Mouse (Mus musculus): Measurements from ENCODE around the gene Ulk4.
"Not testable (repeated sequence)": the region's sequence is repeated elsewhere in the genome, so short reads cannot be mapped to it uniquely, and the experiment has no call there.

Ulk4 gene

DNA sequence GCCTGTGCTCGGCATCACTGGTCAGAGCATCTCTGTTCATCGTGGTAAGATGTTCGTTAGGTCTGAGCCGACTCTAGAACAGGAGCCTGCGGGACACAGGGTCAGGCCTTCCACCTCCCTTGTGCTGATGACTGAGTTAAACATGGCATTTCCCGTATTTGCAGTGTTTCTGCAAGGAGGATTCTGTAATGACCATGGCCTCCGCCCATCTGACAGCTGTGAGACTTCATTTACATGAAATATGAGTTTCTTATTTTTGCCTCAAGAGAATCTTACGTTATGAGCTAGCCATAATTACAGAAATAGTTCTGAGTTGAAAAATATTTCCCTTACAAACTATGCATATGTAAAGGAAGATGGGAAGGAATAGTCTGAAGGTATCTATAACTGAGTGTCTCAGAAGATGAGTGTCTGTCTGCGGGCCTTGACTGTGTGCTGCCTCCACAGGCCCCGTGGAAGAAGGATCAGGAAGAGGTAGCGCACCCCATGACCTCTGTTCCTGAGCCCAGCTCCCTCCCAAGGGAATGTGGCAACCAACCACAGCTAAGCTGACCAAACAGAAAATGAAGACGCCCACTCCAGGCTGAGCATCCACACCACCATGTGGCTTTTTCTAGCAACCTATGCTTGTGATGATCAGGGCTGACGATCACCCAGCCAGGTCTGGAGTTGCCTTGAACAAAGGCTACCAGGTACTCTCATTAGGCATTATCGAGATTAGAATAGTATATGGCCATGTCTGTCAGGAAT lies 212.2 kb downstream of the Ulk4 start:
- DNase-seq (ENCODE audit: low spot score), result no peak

DNA sequence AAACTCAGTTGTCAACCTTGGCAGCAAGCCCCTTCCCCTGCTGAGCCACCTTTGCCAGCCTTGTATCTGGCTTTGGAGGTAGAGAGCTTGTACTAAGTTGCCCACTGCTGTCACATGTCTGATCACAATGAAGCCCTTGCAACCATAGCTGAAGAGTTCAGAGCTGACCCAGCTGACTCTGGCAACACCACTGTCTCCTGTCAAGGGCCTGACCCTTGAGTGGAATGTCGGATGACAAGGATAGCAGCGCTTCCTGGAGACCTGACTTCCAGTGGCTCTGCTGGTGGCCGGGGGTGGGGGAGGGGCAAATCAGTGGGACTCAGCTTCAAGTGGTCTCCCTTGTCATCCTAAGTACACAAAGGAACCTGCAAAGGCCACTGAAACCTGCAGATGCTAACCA lies 214.3 kb downstream of the Ulk4 start:
- DNase-seq (ENCODE audit: low spot score), result no peak

DNA sequence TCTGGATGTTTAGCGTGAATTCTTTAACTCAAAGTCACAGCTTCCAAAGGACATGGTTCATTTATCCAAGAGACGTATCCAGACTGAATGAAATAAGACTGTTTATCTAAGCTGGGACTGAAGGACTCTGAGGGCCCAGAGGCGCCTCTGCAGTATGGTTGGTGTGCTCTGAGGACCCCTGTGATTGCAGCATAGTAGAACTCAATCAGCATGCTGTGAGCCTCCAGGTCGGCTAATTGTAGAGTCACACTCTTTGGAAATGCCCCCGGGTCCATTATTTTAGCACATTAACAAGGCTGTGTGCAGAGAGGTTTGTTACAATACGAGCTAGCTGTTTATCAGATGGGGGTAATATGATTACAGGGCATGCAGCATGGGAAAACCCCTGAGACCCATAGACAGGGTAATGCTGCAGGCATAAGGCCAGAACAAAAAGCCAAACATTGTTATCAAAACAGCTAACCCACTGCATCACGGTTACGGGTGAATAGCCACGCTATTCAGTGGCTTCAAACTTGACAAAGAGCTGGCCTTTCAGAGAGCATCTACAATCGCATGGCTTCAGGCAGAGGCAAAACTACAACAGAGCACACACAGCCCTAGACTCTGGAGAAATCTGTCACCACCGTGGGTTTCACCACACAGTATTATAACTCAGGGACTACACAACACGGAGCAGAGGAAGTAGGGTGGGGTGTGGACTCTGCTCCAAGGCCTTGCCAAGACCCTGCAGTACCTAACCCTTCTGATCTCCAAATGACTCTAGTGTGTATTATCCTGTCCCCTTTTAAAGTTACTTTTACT lies 215.0 kb downstream of the Ulk4 start:
- DNase-seq (ENCODE audit: low spot score), result no peak

DNA sequence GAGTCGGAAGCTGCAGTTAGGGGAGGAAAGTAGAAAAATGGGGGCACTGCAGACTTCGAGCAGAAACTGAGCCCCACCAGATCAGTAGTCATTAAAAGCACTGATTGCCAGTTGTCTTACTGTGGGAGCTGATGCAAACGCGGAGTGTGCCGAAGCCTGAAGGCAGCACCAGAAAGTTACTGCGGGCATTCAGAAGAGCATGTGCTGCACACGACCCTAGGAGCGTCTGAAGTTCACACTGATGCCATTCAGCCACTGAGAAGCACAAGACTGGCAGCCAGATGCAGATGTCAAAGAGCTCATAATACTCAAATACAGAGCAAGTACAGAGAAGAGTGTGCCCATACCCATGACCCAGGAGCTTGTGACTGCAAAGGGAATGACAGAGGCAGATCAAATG lies 216.7 kb downstream of the Ulk4 start:
- no peak for DNase-seq (ENCODE audit: low spot score)

DNA sequence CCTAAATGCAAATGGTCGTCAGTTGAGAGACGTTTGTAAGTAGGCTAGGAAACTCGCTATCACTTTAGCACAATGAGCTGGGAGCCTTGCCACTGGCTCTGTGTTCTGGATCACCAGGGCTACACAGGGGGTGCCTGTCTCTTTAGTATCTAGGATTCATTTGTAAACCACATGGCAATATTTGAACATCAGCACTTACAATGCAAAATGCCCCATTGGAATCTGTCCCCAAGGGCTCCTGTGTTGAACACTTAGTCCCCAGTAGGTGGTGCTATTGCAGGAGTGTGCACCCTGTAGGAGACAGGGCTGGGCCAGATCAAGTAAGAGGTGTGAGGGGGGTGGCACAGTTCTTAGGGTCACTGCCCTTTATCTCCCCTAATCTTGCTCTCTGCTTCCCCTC lies 217.7 kb downstream of the Ulk4 start:
- no peak for DNase-seq (ENCODE audit: low spot score)

DNA sequence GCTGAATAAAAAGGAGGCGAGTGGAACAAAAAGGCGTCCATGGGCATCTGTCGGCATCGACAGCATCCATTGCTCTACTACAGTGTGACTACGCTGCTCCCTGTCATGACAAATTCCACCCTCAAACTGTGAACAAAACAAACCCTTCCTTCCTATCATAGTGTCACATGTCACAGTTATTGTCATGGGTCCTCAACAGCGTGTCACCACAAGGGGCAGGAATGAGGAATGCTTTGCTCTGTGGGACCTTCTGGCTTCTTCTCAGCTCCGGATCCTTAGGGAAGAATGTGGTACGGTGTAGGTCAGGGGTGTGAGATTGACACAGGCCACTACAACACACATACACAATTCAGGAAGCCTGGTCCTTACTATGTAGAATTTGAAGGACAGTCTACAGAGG lies 218.5 kb downstream of the Ulk4 start:
- no peak for DNase-seq (ENCODE audit: low spot score)

DNA sequence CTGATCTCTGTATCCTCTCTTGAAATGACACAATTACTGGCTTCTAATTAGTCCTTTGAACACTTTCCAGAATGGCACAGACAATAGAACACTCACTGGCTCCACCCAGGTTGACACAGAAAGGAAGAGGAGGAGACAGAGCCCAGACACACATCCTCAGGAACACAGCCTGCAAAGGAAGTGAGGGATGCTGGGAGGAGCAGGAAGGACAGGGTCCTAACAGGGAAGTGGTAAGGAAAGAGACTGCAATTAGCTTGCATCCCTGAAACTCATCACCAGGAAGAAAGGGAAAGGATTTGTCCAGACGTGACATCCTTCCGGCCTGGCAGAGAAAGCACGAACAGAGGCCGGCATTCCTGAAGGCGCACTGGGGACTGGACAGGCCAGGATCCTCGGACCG lies 218.9 kb downstream of the Ulk4 start:
- DNase-seq (ENCODE audit: low spot score), result no peak

DNA sequence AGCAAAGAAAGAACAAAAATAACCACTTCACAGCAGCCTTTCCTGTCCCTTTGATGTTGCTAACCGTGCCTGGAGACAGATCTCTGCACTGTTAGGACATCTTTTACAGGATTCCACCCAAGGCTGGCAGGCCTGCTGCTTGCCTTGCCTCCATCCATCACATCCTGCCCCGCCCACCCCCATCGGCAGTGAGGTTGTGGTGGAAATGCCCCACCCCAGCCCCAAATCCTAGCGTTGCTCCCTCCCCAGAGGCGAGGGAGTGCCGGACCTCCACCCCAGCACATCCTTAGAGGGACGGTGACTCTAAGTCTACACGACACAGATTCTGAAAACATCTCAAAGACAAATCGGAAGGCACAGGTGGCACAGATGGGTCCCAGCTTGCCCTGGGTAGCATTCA lies 219.6 kb downstream of the Ulk4 start:
- DNase-seq (ENCODE audit: low spot score), result no peak

DNA sequence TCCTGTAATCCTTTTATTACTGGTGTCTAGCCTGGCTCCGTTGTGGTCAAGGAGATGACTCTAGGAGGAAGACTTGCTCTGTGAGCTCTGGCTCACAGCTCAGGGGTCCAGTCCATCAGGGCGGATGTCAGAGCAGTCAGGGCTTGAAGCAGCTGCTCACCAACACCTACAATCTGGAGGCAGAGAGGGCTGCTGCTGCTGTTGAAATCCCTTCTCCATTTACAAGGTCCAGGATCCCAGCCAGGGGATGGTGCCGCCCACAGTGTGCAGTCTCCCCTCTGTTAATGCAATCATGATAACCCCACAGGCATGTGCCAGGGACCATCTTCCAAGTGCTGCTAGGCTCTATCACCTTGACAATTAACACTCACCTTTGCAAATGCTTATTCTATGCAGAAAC lies 220.5 kb downstream of the Ulk4 start:
- no peak for DNase-seq (ENCODE audit: low spot score)

DNA sequence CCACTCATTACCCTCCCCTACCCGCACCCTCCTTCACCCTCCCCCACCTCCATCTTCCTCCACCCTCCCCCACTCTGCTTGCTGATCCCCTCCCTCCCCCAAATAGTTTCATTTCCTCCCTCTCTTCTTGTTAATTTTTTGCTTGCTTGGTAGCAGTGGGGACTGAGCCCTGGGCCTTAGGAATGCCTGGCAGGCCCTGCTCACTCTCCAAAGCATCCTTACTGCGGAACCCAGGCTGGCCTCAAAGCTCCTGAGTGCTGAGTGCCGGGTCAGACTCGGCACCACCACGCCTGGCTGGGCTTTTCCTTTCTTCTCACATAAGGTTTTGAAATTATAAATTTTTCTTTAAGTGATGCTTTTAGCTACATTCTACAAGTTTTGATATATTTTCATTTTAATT lies 221.0 kb downstream of the Ulk4 start:
- no peak for DNase-seq (ENCODE audit: low spot score)

DNA sequence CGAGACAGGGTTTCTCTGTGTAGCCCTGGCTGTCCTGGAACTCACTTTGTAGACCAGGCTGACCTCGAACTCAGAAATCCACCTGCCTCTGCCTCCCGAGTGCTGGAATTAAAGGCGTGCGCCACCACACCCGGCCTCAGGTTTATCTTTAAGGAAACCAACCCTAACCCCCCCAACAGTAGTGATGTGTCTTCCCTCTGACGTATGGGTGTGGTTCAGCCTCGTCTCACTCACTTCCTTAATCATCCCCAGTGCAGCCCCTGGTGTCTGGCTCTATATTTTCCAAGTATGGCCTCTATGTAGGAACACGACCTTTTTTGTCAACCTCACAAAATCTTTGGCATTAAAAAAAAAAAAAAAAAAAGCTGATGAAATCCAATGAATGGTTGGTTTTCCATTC lies 231.3 kb downstream of the Ulk4 start:
- not testable (repeated sequence) for DNase-seq (ENCODE audit: low spot score)

DNA sequence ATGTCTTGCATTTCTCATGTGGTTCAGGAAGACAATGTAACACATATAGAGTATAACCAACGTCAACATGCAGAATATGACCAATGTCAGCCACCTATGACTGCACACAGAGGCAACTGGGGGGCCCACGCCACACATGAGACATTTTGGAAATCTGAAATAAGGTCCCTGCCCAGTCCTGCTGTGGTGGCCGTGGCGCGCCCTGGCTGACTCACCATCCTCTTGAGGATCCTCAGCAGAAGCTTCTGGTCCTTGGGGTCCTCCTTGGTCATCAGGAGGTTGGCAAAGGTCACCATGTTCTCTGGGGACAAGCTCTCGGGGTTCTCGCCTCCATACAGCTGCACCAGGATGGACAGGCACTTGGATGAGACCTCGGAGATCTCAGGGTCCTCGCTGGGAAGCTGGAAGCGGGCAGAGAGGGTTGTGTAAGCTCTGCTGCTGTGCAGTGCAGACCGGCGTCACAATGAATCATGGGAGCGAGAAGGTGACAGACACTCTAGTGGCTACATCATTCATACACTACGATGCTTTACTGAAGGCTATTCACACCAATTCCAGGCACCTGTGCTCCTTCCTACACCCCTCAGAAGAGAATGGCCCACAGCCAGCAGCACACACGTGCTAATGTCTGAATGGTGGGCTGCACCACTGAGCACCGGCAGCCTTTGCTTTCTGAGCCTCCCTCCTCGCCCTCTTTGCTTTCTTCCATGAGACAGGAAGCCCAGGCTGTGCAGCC lies 232.4 kb downstream of the Ulk4 start:
- DNase-seq (ENCODE audit: low spot score), result no peak

DNA sequence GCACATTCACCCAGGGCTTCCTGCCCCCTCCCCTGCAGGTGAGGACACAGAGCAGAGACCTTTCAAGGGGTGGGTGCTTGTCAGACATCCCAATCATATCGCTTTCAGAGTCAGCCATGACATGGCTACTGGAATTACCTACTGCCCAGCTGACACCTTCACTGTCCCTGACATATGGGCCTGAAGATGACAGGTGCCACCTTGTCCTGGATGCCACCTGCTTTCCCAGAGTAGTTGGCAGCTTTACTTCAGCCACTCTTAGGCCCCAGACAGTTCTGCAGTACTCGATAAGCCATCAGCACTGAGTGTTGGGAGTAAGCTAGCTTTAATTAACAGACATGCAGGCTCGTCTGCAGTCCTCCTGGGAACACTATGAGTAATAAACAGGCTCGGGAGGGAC lies 234.0 kb downstream of the Ulk4 start:
- DNase-seq (ENCODE audit: low spot score), result no peak

DNA sequence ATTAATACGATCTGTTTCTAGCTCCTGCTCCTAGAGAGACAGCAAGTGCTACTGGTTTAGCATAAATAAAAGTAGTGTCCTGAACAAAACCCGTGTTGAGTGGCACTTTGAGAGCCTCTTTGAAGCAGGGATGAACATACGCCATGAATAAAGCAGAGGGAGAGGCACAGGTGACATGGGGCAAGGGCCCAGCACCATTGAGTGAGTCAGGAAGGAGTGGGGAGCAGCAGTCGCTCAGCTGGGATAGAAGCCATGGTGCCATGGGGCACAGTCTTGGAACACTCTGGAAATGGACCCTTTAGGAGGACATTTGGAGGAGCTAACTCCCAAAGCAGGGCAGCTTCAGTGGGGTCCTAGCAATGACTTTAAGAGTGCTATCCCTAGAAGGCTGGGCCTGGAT lies 238.6 kb downstream of the Ulk4 start:
- DNase-seq (ENCODE audit: low spot score), result no peak

DNA sequence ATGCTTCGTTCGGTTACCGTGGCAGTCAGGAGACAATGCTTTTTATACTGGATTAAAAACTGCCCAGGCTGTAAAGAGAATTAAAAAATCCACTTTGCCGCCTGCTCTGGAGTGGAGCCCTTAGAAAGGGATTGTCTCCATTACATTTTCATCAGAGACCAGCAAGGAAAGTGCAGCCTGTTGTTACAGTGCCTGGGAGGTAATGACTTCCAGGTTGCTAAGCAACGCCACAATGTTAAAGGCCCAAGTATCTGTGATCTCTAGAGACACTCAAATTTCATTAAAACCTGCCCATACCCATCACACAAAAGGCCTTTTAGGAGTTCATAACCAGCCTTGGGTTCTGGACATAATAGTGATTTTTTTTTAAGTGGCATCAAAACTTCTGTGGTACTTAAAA lies 239.0 kb downstream of the Ulk4 start:
- DNase-seq (ENCODE audit: low spot score), result no peak

DNA sequence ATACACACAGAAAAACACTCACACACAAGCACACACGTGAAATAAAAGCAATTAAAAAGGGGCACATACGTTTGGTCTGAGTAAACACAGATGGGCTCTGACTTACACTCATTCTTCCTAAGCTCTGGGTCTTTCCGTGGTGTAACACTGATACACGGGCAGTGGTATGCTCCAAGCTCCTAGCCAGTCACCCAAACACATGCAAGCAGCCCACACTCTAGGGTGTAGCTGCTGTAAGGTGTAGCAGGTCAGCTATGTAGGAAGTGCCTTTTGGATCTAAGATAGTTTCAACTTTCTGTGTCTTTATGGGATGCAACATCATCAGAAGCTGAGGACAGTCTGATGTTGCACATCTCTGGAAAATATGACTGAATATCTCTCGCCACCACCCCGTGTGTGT lies 241.7 kb downstream of the Ulk4 start:
- DNase-seq (ENCODE audit: low spot score), result no peak

DNA sequence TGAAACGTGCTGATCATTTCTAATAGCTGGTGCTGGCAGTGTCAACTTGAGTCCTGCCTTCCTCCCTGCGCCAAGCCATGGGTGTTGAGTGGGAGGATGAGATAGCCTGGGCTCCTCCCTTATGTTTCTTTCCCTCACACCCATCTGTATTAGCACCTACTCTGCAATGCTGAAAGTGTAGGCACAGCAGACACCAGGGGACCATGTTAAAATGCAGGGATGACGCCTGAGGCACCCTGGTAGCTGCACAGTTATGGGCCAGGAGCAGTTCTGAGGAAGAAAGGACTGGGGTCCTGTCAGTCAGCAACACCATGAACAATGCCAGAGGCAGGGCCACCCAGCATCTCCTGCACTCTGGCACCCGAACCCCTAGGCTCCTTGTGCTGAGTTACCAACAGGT lies 243.4 kb downstream of the Ulk4 start:
- DNase-seq (ENCODE audit: low spot score), result no peak

DNA sequence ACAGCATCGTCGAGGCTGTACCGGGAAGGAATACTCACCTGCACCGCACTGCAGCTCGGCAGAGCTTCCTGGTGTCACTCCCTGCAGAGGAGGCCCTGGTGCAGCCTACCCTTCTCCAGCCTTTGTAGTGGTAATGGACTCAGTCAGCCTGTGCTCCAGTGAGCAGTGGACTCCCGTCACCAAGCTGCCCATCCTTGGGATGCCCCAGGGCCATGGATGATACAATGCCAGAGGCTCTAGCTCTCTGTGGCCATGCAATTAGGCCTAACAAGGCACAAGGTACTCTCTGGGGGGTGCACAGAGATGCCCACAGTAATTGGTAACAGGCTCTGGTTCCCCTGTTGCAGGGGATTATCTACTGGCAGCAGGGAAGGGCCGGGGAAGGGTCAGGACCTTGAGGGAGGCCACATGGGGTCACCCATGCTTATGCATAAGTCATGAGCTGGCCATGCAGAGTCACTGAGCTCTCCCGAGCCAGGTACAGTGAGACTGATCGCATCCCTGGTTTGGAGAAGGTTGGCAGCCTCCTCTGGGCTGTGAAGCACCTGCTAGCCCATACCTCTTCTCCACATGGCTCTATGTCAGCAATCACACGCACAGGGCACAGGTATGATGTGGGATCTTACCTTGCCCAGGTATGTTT lies 244.6 kb downstream of the Ulk4 start:
- no peak for DNase-seq (ENCODE audit: low spot score)

DNA sequence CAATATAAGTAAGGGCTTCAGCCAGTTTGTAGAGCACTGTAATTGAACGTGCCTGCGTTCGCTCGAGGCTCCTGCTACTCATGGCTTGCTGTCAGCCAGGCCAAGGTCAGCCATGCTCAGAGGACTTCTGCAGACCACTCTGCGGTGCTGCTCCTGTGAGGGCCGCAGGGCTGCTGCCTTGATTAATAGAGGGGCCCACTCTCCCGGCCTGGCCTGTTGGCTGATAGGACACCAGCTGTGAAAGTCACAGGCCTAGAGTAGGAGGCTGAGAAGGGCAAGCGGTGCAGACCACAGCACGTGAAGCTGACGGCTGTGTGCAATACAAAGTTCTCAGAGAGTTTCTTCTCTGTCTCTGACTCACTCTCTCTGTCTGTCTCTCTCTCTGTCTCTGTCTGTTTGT lies 246.0 kb downstream of the Ulk4 start:
- no peak for DNase-seq (ENCODE audit: low spot score)

DNA sequence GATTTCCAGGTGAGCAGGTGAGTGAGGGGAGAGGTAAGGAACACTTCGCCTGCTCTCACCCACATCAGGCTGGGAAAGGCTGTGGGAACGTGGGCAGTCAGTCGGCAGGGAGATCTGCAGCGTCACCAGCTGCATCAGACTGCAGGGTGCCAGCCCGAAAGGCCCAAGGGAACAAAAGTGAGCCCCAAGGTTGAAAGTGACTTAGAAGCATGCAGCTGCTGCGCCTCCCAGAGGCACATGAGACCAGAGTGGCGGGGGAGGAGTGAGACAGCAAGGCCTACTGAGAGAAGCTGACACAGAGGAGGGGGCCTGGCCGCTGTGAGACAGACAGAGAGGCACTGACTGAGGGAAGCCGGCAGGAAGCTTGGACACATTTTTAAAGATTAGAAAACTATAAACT lies 247.2 kb downstream of the Ulk4 start:
- DNase-seq (ENCODE audit: low spot score), result no peak

DNA sequence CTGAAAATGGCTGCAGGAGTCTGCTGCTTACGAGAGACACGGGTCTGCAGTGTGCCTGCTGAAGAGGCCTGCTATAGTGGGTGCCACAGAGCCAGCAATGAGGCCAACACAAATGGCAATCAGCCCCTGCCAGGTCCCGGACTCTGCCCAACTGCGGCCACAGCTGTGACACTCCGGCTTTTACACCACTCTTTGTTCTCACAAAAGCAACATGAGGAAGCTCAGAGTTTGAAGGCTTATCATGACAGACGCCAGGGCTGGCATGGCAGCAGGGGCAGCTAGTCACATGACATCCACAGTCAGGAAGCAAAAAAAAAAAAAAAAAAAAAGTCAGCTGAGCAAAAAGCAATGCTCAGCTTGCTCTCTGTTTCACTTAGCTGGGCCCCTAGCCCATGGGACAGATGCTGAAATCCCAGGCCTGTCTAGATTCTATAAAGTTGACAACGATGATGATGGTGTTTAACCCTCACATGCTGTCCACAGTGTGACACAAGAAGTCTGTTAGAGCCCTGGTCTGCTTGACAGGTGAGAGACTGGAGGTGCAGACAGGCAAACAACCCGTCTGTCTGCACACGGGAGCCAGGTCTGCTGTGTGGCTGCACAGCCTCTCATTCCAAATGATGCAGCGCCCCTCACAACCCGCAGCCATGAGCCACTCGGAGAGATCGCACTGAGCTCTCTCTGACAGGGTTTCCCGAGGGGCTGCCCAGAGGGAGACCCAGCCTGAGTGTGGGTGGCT lies 253.3 kb downstream of the Ulk4 start:
- no peak for DNase-seq (ENCODE audit: low spot score)

DNA sequence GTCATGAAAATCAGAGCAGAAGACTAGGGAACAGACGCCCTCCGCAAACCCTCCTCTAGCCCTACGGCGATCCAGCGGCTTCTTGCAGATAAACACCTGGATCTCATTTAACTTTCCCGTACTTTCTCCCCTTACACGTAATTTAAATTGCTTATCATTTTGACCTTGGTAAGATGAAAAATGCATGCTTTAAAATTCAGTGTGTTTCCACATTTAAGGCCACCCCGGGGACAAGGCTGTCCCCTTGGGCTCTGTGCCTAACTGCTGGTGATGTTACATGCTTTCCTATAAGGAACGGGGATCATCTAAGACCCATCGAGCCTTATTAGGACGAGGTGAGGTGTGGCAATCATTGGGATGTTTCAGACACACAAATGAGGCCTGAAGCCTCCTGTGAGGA lies 256.6 kb downstream of the Ulk4 start:
- no peak for DNase-seq (ENCODE audit: low spot score)
